Mouse (Mus musculus) B cell, adult 62 days (primary cell): ENCODE results near the gene Nsun4. TPM values are rescaled to one million over a fixed set of nuclear protein-coding genes. Genes with fewer than 3 reads are reported as not detected.

ENCODE experiments used
- total RNA-seq: library from RNA; stranded (reverse); gene quantifications from 4 replicates; pipeline ENCODE4 v1.2.4, GENCODE M21; 2023

Gene Nsun4
- 37.6 to 47.7 TPM (median 40.7 TPM) in 4 replicates for total RNA-seq

DNA sequence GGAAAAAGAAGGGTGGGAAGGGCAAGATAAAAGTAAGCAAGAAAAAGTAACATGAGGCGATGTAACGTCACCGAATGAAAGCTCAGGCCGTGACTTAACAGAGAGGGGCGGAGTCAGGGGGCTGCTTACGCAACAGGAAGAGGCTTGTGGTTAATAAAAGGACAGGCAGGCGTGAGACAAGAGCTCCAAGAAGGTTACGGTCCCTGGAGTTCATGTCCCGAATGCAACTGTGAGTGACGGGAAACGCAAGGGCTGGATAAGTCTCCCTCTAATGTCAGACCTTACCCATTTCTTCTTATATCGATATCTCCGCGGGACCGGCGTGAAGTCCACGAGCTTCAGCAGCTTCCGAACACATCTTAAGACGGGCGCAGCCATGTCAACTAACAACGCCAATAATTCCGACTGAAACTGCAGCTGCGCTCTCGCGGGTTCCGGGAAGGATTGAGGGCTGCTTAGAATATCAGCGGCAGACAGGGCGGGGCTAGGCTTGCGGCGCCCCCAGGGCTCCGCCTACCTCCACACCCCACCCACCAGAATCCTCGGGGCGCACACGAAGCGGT is at the start of gene Nsun4:
TSS of gene Nsun4 (minus strand) at position 478 of the 563 bp plus-strand sequence.

DNA sequence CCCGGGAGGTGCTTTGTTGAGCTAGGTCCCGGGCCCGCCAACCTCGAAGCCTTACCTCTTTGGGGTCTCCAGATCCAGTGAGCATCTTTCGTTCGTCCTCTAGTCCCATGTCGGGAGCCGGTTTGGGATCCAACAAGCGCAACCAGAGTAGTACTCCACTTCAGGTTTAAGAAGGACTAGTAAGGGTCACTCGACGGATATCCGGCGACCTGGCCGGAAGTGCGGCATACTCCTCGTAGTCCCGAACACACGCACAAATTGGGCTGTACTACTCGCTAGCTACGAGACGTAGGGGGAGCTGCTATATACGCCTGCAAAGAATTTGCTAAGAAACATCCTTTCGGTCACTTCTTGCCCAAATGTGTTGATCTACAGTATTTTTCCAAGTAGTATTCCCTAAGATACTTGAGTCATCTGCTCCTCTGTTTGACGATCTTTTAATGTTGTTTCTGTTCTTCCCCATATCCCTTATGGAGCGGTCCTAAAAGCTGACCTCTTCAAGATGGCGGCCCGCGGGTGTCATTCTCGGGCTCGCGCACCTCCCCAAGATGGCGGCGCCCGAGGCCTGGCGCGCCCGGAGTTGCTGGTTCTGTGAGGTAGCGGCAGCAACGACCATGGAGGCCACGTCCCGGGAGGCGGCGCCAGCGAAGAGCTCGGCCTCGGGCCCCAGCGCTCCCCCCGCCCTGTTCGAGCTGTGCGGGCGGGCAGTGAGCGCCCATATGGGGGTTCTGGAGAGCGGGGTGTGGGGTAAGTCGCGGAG is 21.4 kb upstream of the Nsun4 start, which contains the start of the genes Uqcrh and Lrrc41:
TSS of gene Uqcrh (minus strand) at position 211 of the 760 bp plus-strand sequence.
TSS of gene Lrrc41 (plus strand) at position 409 of the 760 bp plus-strand sequence.

DNA sequence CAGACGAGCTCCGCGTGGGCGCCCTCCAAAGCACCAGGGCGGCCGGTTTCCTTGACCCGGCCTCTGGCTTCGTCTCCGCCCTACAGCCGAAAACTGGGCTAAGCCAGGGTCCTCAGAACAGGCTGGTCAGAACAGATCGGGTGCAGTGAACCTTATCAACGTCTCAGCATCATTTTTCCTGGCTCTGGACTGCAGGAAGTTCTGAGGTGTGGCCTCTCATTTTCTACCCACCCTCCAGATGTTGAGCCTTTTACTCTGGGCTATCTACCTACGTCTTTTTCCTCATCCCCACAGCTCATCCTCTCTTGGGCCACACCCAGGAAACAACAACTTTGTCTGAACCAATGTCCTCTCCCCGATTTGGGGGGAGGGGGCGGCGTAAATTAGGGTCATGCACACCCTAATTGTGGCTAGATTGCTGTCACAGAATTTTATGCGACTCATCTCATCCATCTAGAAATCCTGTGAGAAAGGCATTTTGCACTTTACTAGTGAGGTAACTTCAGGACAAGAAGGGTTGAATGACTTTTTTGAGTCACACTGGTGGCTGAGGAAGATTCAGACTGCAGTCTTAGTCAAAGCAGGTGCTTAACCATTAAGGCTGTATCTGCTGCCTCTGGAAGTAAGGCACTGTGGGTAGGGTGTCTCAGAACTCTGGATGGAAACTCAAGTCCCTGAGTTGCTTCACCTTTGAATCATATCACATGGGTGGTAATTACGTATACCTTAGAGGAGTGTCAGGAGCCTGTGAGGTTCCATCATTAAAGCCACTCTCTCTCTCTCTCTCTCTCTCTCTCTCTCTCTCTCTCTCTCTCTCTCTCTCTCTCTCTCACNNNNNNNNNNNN is 35.6 kb downstream of the Nsun4 start, which contains the start of gene Faah:
TSS of gene Faah (minus strand) at position 25 of the 845 bp plus-strand sequence.

Other genes starting within 250 kb of the Nsun4 start
- 13.3 to 22.7 TPM (median 15.3 TPM) in 4 replicates for gene Mob3c, start 225.8 kb downstream of the Nsun4 start, total RNA-seq
- gene Mknk1, start 214.7 kb downstream of the Nsun4 start, total RNA-seq, result 57.5 to 69.7 TPM (median 64.2 TPM) in 4 replicates
- 0.45 TPM in 1 of 4 replicates, not detected in the others for gene Kncn, start 169.5 kb downstream of the Nsun4 start, total RNA-seq
- gene 6430628N08Rik, start 163.2 kb downstream of the Nsun4 start, total RNA-seq, result not detected in 4 replicates
- gene Dmbx1, start 114.0 kb downstream of the Nsun4 start, total RNA-seq, result not detected in 4 replicates
- gene Faah, start 36.0 kb downstream of the Nsun4 start, total RNA-seq, result 43.7 to 46.5 TPM (median 45.4 TPM) in 4 replicates
- 276 to 285 TPM (median 277 TPM) in 4 replicates for gene Uqcrh, start 21.2 kb upstream of the Nsun4 start, total RNA-seq
- gene Lrrc41, start 21.4 kb upstream of the Nsun4 start, total RNA-seq, result 26.9 to 36.4 TPM (median 28.2 TPM) in 4 replicates
- gene Rad54l, start 69.8 kb upstream of the Nsun4 start, total RNA-seq, result 1.3 to 2.1 TPM (median 1.4 TPM) in 4 replicates
- gene Pomgnt1, start 70.0 kb upstream of the Nsun4 start, total RNA-seq, result 37.1 to 52.2 TPM (median 44.0 TPM) in 4 replicates
- gene Lurap1, start 97.5 kb upstream of the Nsun4 start, total RNA-seq, result 3.7 to 4.9 TPM (median 4.2 TPM) in 4 replicates
- gene Tspan1, start 113.7 kb upstream of the Nsun4 start, total RNA-seq, result not detected in 4 replicates
- not detected in 4 replicates for gene 1700042G07Rik, start 119.5 kb upstream of the Nsun4 start, total RNA-seq
- gene Gm49337, start 119.5 kb upstream of the Nsun4 start, total RNA-seq, result 0.37 to 0.98 TPM in 2 of 4 replicates, not detected in the others
- 0.69 to 3.1 TPM (median 1.8 TPM) in 4 replicates for gene Pik3r3, start 167.7 kb upstream of the Nsun4 start, total RNA-seq